Mouse (Mus musculus) ovary, adult 10 weeks (tissue): ENCODE data around the gene Kmt5a. TPM values are rescaled to one million over a fixed set of nuclear protein-coding genes. Genes with fewer than 3 reads are reported as not detected.

Experiments
- polyA plus RNA-seq: library from polyadenylated mRNA; stranded (reverse); fragments of 350-450 nt; fragmentation: Illumina TruSeq; extraction: RNeasy Lipid Tissue Mini Kit (QIAGEN cat#74804); gene quantifications from one replicate; pipeline ENCODE4 v1.2.3, GENCODE M21; 2014

Kmt5a gene
- 71.7 TPM for polyA plus RNA-seq

GRCm38 (mm10) chr5:124439447-124440093, at the start of gene Kmt5a:
TSS of gene Kmt5a (plus strand) at chr5:124439930.

GRCm38 (mm10) chr5:124425412-124426259, 14.1 kb upstream of the Kmt5a start, which contains the start of gene Sbno1:
TSS of gene Sbno1 (minus strand) at chr5:124426001.

GRCm38 (mm10) chr5:124482966-124483654, 43.4 kb downstream of the Kmt5a start, which contains the start of gene Snrnp35:
TSS of gene Snrnp35 (plus strand) at chr5:124483134.

Other genes with a start within 250 kb of the Kmt5a start
- gene Pitpnm2, start 190.2 kb upstream of the Kmt5a start, polyA plus RNA-seq, result 8.7 TPM
- 14.3 TPM for gene Mphosph9, start 112.0 kb upstream of the Kmt5a start, polyA plus RNA-seq
- gene 2810006K23Rik, start 111.8 kb upstream of the Kmt5a start, polyA plus RNA-seq, result 25.1 TPM
- gene Cdk2ap1, start 76.8 kb upstream of the Kmt5a start, polyA plus RNA-seq, result 198 TPM
- 86.4 TPM for gene Sbno1, start 13.9 kb upstream of the Kmt5a start, polyA plus RNA-seq
- 4.0 TPM for gene Rilpl2, start 38.4 kb downstream of the Kmt5a start, polyA plus RNA-seq
- 0.57 TPM for gene Snrnp35, start 43.2 kb downstream of the Kmt5a start, polyA plus RNA-seq
- gene Rilpl1, start 91.5 kb downstream of the Kmt5a start, polyA plus RNA-seq, result 10.2 TPM
- 1,870 TPM for gene Tmed2, start 100.8 kb downstream of the Kmt5a start, polyA plus RNA-seq
- gene Ddx55, start 112.9 kb downstream of the Kmt5a start, polyA plus RNA-seq, result 10.8 TPM
- gene Eif2b1, start 139.2 kb downstream of the Kmt5a start, polyA plus RNA-seq, result 44.9 TPM
- gene Gtf2h3, start 139.2 kb downstream of the Kmt5a start, polyA plus RNA-seq, result 8.2 TPM
- 26.9 TPM for gene Atp6v0a2, start 188.6 kb downstream of the Kmt5a start, polyA plus RNA-seq